Mouse (Mus musculus): ENCODE data around the gene Adam19. TPM values are rescaled to one million over a fixed set of nuclear protein-coding genes. Genes with fewer than 3 reads are reported as not detected.

The Adam19 gene
- total RNA-seq, 2 experiments from 2014 or later: 115 to 153 TPM

GRCm38 (mm10) chr11:46123328-46123866 is 67.6 kb downstream of the Adam19 start:
- intact Hi-C loops (cut with DNase I): loop anchor here (2.0 kb wide), 1 partner anchor 55 kb away; no protein-coding TSS in a partner anchor
- no peak for DNase-seq

GRCm38 (mm10) chr11:46125093-46125834 is 69.5 kb downstream of the Adam19 start:
- DNase-seq: no peak
- intact Hi-C loops (cut with DNase I): loop anchor here (5.0 kb wide), 1 partner anchor 183 kb away; the partner anchor contains the start of gene Lsm11

GRCm38 (mm10) chr11:46125835-46126229 is 70.0 kb downstream of the Adam19 start:
- intact Hi-C loops (cut with DNase I): loop anchor here (5.0 kb wide), 1 partner anchor 184 kb away; the partner anchor contains the start of gene Lsm11
- no peak for DNase-seq

- intact Hi-C loops (cut with DNase I): loop anchor here (5.0 kb wide), 1 partner anchor 184 kb away; the partner anchor contains the start of gene Lsm11
Measured at GRCm38 (mm10) chr11:46126317-46126716, 70.5 kb downstream of the Adam19 start.

GRCm38 (mm10) chr11:46126827-46127410 is 71.1 kb downstream of the Adam19 start:
- DNase-seq: no peak
- intact Hi-C loops (cut with DNase I): loop anchor here (5.0 kb wide), 1 partner anchor 185 kb away; the partner anchor contains the start of gene Lsm11

More at GRCm38 (mm10) chr11:46126317-46126716, 70.5 kb downstream of the Adam19 start:
- no peak for DNase-seq

GRCm38 (mm10) chr11:46127621-46128547 is 72.1 kb downstream of the Adam19 start:
- intact Hi-C loops (cut with DNase I): loop anchor here (1.0 to 5.0 kb wide), 3 partner anchors 73 to 186 kb away; partner anchors contain the start of genes Adam19 and Lsm11
- DNase-seq: peak; percentile 84 to 86

GRCm38 (mm10) chr11:46128548-46128945 is 72.8 kb downstream of the Adam19 start:
- intact Hi-C loops (cut with DNase I): loop anchor here (1.0 to 5.0 kb wide), 3 partner anchors 73 to 186 kb away; partner anchors contain the start of genes Adam19 and Lsm11
- peak; percentile 84 to 90 for DNase-seq

- DNase-seq: no peak
- intact Hi-C loops (cut with DNase I): no loop called here
Measured at GRCm38 (mm10) chr11:46131022-46131986, 75.5 kb downstream of the Adam19 start.

GRCm38 (mm10) chr11:46134899-46135298 is 79.1 kb downstream of the Adam19 start:
- intact Hi-C loops (cut with DNase I): no loop called here
- no peak for DNase-seq

GRCm38 (mm10) chr11:46143342-46143741 is 87.5 kb downstream of the Adam19 start:
- DNase-seq: no peak
- intact Hi-C loops (cut with DNase I): no loop called here

GRCm38 (mm10) chr11:46145163-46145875 is 89.5 kb downstream of the Adam19 start:
- intact Hi-C loops (cut with DNase I): no loop called here
- DNase-seq: no peak

GRCm38 (mm10) chr11:46146619-46147018 is 90.8 kb downstream of the Adam19 start:
- DNase-seq: no peak
- intact Hi-C loops (cut with DNase I): no loop called here

GRCm38 (mm10) chr11:46156945-46157344 is 101.2 kb downstream of the Adam19 start:
- intact Hi-C loops (cut with DNase I): no loop called here
- no peak for DNase-seq

- intact Hi-C loops (cut with DNase I): no loop called here
- DNase-seq: no peak
Measured at GRCm38 (mm10) chr11:46157462-46157861, 101.7 kb downstream of the Adam19 start.

GRCm38 (mm10) chr11:46165866-46166585 is 110.2 kb downstream of the Adam19 start, which contains the start of gene Nipal4:
Nipal4 (minus strand) TSS chr11:46166508.
- intact Hi-C loops (cut with DNase I): no loop called here
- no peak for DNase-seq

GRCm38 (mm10) chr11:46168506-46168905 is 112.7 kb downstream of the Adam19 start:
- intact Hi-C loops (cut with DNase I): loop anchor here (1.0 kb wide), 1 partner anchor 42 kb away; no protein-coding TSS in a partner anchor

GRCm38 (mm10) chr11:46169908-46170307 is 114.1 kb downstream of the Adam19 start:
- intact Hi-C loops (cut with DNase I): no loop called here
- DNase-seq: no peak

More at GRCm38 (mm10) chr11:46168506-46168905, 112.7 kb downstream of the Adam19 start:
- no peak for DNase-seq

- DNase-seq: no peak
- intact Hi-C loops (cut with DNase I): no loop called here
Measured at GRCm38 (mm10) chr11:46172128-46172527, 116.3 kb downstream of the Adam19 start.

Data from heart, postnatal 10 days (tissue).